Mouse (Mus musculus): ENCODE data around the gene Syde2.

Gene Syde2

DNA sequence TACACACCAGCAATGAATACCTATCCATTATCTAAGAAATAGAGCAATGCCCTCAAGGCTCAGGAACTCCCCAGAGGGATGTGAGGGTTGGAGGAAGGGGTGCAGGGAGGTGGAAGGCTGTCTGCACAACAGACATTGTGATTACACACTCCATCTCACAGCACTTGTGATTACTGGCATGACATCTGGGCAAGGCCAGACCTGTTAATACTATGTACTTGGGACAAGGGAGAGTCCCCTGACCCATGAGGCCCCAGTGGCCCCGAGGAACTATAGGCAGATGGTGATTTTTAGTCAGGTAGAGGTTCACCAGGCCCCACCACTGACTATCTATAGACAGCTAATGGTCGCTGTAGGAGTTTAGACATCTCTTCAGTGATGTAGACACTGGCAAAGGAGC, 66.2 kb downstream of the Syde2 start:
- DNase-seq (ENCODE audit: low spot score), result no peak

DNA sequence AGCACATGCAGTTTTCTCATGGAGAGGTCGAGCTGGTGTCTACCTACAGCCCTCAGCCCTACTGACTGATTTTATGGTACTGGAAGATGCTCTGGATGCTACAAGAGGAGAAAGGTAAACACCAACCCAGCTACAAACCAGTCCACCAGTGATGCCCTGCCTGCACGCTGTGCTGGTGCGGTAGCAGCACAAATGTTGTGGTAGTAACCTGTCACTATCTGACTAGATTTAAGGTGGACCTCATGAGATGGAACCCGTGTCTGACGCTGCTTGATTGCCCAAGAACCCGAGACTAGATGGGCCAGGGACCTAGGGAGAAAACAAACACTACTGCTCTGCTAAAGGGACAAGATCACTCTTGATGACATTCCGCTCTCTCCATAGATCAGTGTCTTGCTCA, 69.5 kb downstream of the Syde2 start:
- DNase-seq (ENCODE audit: low spot score), result no peak

DNA sequence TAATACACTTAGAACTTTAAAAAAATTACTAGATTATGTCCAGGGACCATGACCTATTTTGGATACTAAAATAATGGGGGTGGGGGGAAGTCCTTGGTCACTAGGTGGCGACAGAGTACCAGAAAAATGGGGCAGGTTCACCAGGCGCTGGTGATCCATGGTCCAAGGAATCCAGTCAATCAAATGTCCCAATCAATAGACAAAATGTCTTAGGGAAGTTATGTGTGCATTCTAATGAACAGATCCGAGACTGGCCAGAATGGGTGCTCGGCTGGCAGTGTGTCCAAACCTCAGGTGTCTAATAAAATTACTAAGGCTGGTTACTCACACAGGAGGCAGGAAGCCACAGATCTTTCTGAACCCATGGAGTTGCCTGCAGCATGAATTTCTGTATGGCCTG, 70.6 kb downstream of the Syde2 start:
- no peak for DNase-seq (ENCODE audit: low spot score)

DNA sequence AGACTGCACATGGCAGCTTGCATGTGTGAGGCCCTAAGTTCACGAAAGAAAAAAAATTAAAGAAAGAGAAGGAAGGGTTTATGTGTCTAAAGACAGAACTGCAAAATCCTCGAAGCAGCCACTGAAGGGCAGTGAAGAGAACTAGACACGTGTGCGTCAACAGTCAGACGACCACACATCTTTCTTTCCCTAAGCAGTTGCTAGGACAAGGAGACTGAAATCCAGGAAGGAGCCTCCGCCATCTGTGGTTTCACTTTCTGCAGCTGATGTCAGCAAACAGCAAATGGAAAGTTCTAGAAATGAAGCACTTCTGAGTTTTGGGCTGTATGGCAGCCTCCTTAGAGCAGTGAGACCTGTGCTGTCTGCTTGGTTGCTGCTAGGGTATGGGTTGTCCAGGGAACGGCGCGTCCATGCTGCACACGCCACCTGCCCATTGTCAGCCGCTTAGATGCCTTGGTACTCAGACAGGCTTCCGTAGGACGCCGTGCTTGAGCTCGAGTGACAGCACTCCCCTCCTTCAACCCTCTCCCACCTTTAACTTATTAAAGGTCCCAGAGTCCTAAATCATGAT, 71.8 kb downstream of the Syde2 start:
- no peak for DNase-seq (ENCODE audit: low spot score)

DNA sequence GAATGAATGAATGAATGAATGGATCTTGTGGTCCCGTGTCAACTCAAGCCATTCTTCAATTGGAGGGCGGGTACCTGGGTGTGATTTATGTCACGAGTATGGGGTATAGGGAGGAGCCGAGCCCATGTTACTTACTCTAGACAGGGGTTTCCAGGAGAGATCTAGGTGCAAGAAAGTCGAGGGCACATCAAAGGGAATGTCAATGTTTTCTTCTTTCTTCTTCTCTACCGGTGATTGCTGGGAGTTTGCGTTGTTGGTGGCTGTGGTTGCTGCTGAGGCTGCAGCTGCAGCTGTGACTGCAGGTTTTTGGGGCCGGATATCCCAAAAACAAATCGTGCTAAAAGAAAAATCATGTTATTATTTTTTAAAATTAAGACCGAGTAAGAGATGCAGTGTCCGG, 75.5 kb downstream of the Syde2 start:
- no peak for DNase-seq (ENCODE audit: low spot score)

DNA sequence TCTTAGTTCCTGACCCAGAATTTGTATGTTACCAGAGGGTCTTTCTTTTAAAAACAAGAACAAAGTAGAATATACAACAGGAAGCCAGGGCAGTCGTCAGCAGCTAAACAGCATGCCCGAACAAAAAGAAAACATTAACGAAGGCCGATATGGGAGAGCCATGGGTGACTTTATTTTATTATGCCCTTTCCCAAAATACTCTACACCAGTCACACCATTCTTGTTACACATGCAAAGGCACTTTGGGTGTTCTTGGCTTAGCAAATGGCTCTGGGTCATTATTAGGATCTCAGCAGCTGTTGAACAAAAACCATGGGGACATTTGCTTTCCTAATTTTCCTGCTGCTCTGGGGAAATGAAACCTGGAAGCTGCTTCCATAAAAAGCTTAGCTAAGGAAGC, 81.6 kb downstream of the Syde2 start:
- no peak for DNase-seq (ENCODE audit: low spot score)
